1 mouse cellular context compared by ENCODE assay signal in the genomic region with DNA sequence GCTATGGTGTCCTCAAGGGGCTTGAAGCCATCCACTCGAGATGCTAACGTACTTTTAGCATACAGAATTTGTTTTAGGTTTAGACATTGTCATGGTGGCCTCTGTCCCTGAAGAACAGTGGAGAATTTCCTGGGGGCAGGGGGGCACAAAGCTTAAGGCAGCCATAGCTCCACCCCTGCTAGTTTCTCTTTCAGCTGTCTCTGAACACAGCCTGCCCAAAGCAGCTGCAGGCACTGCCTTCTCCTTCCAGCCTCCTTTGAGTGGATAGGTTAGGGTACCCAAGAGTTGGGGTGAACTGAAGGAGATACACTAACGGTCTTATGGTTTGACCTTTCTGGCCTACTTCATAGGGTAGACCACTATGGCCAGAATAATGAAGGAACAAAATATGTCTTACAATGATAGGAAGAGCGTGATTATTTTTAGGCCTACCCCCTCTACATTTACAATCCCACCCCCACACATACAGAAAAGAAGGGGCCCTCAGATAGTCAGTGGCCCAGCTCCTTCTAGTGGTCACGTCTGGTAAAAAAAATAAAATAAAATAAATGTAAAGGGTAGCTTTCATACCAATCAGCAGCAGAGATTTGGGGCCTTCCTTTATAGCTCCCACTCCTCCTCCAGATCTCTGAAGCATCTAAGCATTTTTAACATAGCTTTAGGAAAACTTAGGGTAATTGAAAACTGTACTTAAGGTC.
TF ChIP-seq lines count a peak whose summit lies in the region.

No protein-coding gene starts in this region.

TF ChIP-seq in MEL, 35 proteins besides CTCF, POLR2A, EP300 and RAD21 (continued from another document):
- TF ChIP-seq MAFK (IDR thresholded peaks at IDR 0.05; ENCODE audit: borderline replicate concordance, low read depth, low read length) = no peak
- TF ChIP-seq RCOR1 (IDR thresholded peaks at IDR 0.05; ENCODE audit: low read depth, low read length) = no peak
- TF ChIP-seq SIN3A (IDR thresholded peaks at IDR 0.05; ENCODE audit: low read length) = no peak
- TF ChIP-seq NELFE (IDR thresholded peaks at IDR 0.05; ENCODE audit: low read depth, low read length) = no peak
- TF ChIP-seq USF2 (IDR thresholded peaks at IDR 0.05; ENCODE audit: borderline replicate concordance in 1 of 2, insufficient read depth in 1 of 2, low read depth in 1 of 2, low read length in 2 of 2) = no peak
- no peak for TF ChIP-seq POLR2AphosphoS5 (IDR thresholded peaks at IDR 0.05; ENCODE audit: borderline replicate concordance, low read depth, low read length)
- no peak for TF ChIP-seq CHD1 (IDR thresholded peaks at IDR 0.05; ENCODE audit: low read depth, low read length)
- TF ChIP-seq TCF12 (IDR thresholded peaks at IDR 0.05; ENCODE audit: low read depth, low read length) = no peak
- TF ChIP-seq GABPA (IDR thresholded peaks at IDR 0.05; ENCODE audit: low read depth, low read length) = no peak
- no peak for TF ChIP-seq ZKSCAN1 (IDR thresholded peaks at IDR 0.05; ENCODE audit: low read depth, low read length)
- TF ChIP-seq NRF1 (IDR thresholded peaks at IDR 0.05; ENCODE audit: insufficient read depth, low read depth, low read length, poor library complexity, severe bottlenecking) = no peak
- TF ChIP-seq ZNF384 (IDR thresholded peaks at IDR 0.05; ENCODE audit: low read depth, low read length) = no peak
- TF ChIP-seq USF1 (IDR thresholded peaks at IDR 0.05; ENCODE audit: low read depth, low read length) = no peak
- TF ChIP-seq TAL1 (IDR thresholded peaks at IDR 0.05; ENCODE audit: low read length) = no peak
- TF ChIP-seq SMC3 (IDR thresholded peaks at IDR 0.05; ENCODE audit: low read depth, low read length) = no peak
- no peak for TF ChIP-seq ZC3H11A (IDR thresholded peaks at IDR 0.05; ENCODE audit: low read depth, low read length)
